Mouse (Mus musculus): Measurements from ENCODE around the gene Psors1c2. TPM values are rescaled to one million over a fixed set of nuclear protein-coding genes. Genes with fewer than 3 reads are reported as not detected.
"Not testable (repeated sequence)": the region's sequence is repeated elsewhere in the genome, so short reads cannot be mapped to it uniquely, and the experiment has no call there.

Psors1c2 gene
- polyA plus RNA-seq, 1 experiment, result 5.6 TPM

DNA sequence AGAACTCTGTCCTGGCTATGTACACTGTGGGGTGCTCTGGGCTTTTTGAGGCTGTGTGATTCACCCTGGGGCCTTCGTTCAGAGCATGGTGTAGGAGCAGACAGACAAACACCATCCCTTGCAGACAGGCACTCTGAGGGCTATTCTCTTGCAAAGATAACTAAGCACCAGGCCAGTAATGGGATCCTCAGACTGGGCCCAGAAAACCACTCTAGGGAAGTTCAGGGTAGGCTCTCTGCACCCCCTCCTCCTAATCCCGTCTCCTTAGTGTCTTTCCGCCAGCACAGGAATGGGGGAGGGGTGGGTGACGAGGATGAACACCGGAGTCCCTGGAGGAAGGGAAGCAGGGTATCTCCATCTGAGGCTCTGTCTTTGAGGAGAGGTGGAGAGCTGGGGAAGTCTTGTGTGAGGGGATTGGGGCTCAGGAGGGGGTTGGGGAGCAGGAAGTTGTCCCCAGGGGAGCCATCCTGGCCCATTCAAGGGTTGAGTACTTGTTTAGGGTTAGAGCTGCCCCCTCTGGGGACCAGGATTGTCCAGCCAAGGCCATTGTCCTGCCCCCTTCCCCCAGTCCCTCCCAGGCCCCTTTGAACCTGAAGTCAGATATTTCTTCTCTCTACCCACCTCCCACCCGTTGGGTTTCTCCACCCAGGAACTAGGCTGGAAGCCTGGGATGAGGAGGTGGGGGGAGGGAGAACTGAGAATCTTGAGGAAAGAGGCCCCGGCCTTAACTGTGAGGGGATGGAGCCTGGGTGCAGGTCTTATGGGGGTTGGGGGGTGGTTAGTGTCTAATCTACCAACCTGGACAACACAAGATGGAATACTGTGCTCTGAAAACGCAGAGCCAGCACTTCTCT lies 28.1 kb upstream of the Psors1c2 start:
- no peak overlapping the region for H3K4me3 ChIP-seq (replicated peaks; ENCODE audit: extremely low read depth, low read depth, low read length)
- 46% methylated on average over 8 of the region's 8 CpGs for WGBS
- DNase-seq, result no peak
- no peaks in the 10 kb centered on the region for H3K4me1 ChIP-seq (ENCODE audit: control insufficient read depth, insufficient read depth, low read length)
- TF ChIP-seq CTCF (IDR thresholded peaks at IDR 0.05; ENCODE audit: insufficient read depth, low read length) (no peak), POLR2A (IDR thresholded peaks at IDR 0.05; ENCODE audit: borderline replicate concordance, extremely low read depth, low read depth, low read length) (no peak)

GRCm38 (mm10) chr17:35505776-35506175 lies 27.2 kb upstream of the Psors1c2 start, which contains the start of gene Pou5f1:
Gene Pou5f1, plus strand, starts transcription at chr17:35506018.
- Histone ChIP-seq H3K4me1 (ENCODE audit: control insufficient read depth, insufficient read depth, low read length) (no peaks in the 10 kb centered on the region), H3K4me3 (replicated peaks; ENCODE audit: extremely low read depth, low read depth, low read length) (no peak within 1 kb of the TSS)
- 62% methylated on average over 13 of the region's 13 CpGs for WGBS
- TF ChIP-seq POLR2A (IDR thresholded peaks at IDR 0.05; ENCODE audit: borderline replicate concordance, extremely low read depth, low read depth, low read length) (no peak), CTCF (IDR thresholded peaks at IDR 0.05; ENCODE audit: insufficient read depth, low read length) (no peak)
- DNase-seq, result no peak

DNA sequence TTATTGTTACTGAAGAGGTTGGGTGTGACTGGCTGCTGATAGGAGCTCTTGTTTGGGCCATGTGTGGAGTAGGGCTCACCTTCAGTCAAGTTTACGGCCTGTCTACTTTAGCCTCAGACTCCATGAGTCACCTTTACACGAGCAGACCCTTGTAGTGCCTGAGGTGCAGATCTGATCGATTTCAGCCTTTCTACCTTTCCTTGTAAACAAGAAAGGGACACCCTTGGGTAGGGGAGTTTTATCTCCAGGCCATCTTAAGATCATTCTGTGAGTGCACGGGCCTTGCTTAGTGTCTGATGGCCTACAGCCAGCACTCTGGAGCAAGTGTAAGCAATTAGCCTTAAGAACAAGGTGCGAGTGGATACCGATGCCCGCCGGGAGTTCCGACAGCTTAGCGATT lies 26.1 kb upstream of the Psors1c2 start:
- TF ChIP-seq CTCF (IDR thresholded peaks at IDR 0.05; ENCODE audit: insufficient read depth, low read length) (no peak), POLR2A (IDR thresholded peaks at IDR 0.05; ENCODE audit: borderline replicate concordance, extremely low read depth, low read depth, low read length) (no peak)
- Histone ChIP-seq H3K4me1 (ENCODE audit: control insufficient read depth, insufficient read depth, low read length) (no peaks in the 10 kb centered on the region), H3K4me3 (replicated peaks; ENCODE audit: extremely low read depth, low read depth, low read length) (no peak overlapping the region)
- WGBS, result 31% methylated on average over 10 of the region's 10 CpGs
- no peak for DNase-seq

DNA sequence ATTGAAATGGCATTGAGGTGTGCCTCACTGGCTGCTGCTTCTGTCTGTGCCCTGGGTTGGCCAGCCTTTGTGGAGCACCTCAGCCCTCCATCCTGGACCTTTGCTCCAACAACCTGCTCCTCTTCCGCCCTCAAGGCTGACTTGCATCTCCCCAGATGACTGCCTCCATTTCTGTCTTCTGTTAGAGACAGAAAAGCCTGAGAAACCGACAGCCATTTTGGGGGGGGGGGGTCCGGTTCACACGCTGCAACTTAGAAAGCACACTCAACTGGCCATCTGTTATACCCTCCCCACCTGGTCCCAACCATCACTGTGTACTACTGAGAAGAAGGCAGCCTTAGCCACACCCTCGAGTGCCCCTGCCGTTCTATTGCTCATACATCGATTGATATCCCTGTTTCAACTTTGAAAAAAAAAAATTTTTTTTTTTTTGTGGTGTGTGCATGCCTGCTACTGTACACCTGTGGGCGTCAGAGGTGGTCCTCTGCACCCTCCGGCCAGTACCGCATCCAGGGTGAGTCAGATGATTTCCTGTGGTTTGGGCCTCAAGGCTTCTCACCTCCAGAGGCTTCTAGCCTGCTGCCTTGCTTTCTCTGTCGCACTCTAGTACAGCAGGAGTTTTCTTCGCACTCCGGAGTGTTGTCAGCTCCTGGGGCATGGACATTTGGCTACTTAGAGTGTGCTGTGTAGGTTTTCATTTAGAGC lies 25.3 kb upstream of the Psors1c2 start:
- H3K4me3 ChIP-seq (replicated peaks; ENCODE audit: extremely low read depth, low read depth, low read length), result no peak overlapping the region
- WGBS, result 36% methylated on average over 13 of the region's 13 CpGs
- TF ChIP-seq CTCF (IDR thresholded peaks at IDR 0.05; ENCODE audit: insufficient read depth, low read length) (no peak), POLR2A (IDR thresholded peaks at IDR 0.05; ENCODE audit: borderline replicate concordance, extremely low read depth, low read depth, low read length) (no peak)
- no peak for DNase-seq
- H3K4me1 ChIP-seq (ENCODE audit: control insufficient read depth, insufficient read depth, low read length), result no peaks in the 10 kb centered on the region

DNA sequence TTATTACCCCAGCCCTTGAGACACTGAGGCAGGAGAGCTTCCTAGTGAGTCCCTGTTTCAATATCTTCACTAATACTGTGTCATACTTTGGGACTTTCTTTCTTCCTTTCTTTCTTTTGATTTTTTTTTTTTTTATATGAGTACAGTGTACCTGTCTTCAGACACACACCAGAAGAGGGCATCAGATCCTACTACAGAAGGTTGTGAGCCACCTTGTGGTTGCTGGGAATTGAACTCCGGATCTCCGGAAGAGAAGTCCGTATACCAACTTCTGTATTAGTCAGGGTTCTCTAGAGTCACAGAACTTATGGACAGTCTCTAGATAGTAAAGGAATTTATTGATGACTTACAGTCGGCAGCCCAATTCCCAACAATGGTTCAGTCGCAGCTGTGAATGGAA lies 24.7 kb upstream of the Psors1c2 start:
- not testable (repeated sequence) for H3K4me3 ChIP-seq (replicated peaks; ENCODE audit: extremely low read depth, low read depth, low read length); H3K4me1 ChIP-seq (ENCODE audit: control insufficient read depth, insufficient read depth, low read length); DNase-seq
- WGBS, result 76% methylated on average over 5 of the region's 5 CpGs

GRCm38 (mm10) chr17:35509284-35509683 lies 23.7 kb upstream of the Psors1c2 start:
- WGBS, result 11% methylated on average over 8 of the region's 8 CpGs
- Histone ChIP-seq H3K4me1 (ENCODE audit: control insufficient read depth, insufficient read depth, low read length) (no peaks in the 10 kb centered on the region), H3K4me3 (replicated peaks; ENCODE audit: extremely low read depth, low read depth, low read length) (no peak overlapping the region)
- peak; percentile 49 for TF ChIP-seq CTCF (IDR thresholded peaks at IDR 0.05; ENCODE audit: insufficient read depth, low read length)
- no peak for TF ChIP-seq POLR2A (IDR thresholded peaks at IDR 0.05; ENCODE audit: borderline replicate concordance, extremely low read depth, low read depth, low read length)
- DNase-seq, result peak; percentile 18

DNA sequence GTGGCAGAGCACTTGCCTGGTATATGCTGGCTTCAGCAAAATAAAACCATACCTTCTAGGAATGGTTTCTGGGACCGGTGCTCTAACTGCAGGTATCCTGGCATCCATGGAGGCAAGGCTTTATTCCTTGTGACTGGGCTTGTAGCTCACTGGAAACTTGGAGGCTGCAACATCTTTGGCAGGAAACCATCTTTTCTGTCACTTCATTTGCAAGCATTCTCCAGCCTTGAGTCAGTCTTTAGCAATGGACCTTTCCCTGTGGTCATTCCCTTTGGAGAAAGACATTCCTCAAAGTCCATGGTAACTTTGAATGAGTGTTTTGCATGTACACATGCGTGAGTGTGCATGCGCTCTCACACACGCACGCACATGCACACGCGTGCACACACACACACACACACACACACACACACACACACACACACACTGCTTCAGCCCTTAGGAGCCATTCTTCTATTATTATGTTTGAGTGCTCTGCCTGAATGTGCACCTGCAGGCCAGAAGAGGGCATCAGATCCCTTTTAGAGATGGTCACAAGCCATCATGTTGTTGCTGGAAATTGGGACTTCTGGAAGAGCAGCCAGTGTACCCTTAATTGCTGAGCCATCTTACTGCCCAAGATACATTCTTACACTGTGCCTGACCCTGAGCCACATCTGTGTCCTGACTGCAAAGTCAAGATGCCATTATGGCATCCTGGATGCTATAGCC lies 19.9 kb upstream of the Psors1c2 start:
- 87% methylated on average over 7 of the region's 7 CpGs for WGBS
- no peak overlapping the region for H3K4me3 ChIP-seq (replicated peaks; ENCODE audit: extremely low read depth, low read depth, low read length)
- TF ChIP-seq POLR2A (IDR thresholded peaks at IDR 0.05; ENCODE audit: borderline replicate concordance, extremely low read depth, low read depth, low read length) (no peak), CTCF (IDR thresholded peaks at IDR 0.05; ENCODE audit: insufficient read depth, low read length) (no peak)
- no peaks in the 10 kb centered on the region for H3K4me1 ChIP-seq (ENCODE audit: control insufficient read depth, insufficient read depth, low read length)
- no peak for DNase-seq

DNA sequence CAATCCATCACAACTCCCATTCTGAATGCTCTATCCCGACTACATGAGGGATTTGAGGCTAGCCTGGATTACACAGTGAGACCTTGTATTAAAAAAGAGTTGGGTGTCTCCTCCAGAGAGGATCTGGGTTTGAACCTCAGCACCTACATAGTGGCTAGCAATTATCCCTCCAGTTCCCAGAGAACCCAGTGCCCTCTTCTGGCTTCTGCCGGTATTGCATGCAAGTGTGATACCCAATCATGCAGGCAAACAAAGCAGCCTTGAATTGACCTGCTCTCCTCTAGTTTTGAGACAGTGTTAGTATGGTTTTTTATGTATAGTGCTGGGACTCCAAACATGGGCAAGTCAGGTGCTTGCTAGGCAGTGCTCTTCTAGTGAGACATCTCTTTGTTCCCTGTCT lies 19.1 kb upstream of the Psors1c2 start:
- peak; percentile 69 for TF ChIP-seq CTCF (IDR thresholded peaks at IDR 0.05; ENCODE audit: insufficient read depth, low read length)
- no peak for TF ChIP-seq POLR2A (IDR thresholded peaks at IDR 0.05; ENCODE audit: borderline replicate concordance, extremely low read depth, low read depth, low read length)
- WGBS, result 18% methylated on average over 2 of the region's 2 CpGs
- Histone ChIP-seq H3K4me3 (replicated peaks; ENCODE audit: extremely low read depth, low read depth, low read length) (no peak overlapping the region), H3K4me1 (ENCODE audit: control insufficient read depth, insufficient read depth, low read length) (no peaks in the 10 kb centered on the region)
- peak; percentile 80 for DNase-seq

DNA sequence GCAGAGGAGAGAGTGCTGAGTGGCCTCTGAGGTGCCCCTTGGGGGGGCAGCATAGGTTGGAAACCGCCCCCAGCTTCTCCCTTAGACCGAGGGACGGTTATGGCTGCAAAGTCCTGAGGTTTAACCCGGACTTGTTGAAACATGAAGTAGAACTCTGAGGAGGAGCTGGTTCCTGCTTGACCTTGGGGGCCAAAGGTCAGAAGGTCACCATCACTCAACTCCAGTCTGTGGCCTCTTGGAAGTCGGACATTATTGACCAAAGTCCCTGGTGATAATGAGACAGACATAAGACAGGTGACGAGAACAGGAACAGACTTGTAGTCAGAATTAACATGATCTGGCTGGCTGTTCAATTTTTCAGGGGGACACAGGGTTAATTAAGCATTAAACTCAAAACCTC lies 18.2 kb upstream of the Psors1c2 start:
- WGBS, result 72% methylated on average over 6 of the region's 6 CpGs
- Histone ChIP-seq H3K4me3 (replicated peaks; ENCODE audit: extremely low read depth, low read depth, low read length) (no peak overlapping the region), H3K4me1 (ENCODE audit: control insufficient read depth, insufficient read depth, low read length) (no peaks in the 10 kb centered on the region)
- TF ChIP-seq POLR2A (IDR thresholded peaks at IDR 0.05; ENCODE audit: borderline replicate concordance, extremely low read depth, low read depth, low read length), result no peak
- no peak for TF ChIP-seq CTCF (IDR thresholded peaks at IDR 0.05; ENCODE audit: insufficient read depth, low read length)
- no peak for DNase-seq

All from lung, adult 2 months (tissue).